Mouse (Mus musculus) brain, embryonic 18.5 days (tissue): ENCODE data around the gene Plce1.

Experiments
- DNase-seq: peaks from one replicate; pipeline ENCODE4 v3.0.0-alpha.2; 2012; ENCODE audit warnings: low read depth, low spot score

The Plce1 gene

GRCm38 (mm10) chr19:38582861-38583260 lies 102.0 kb downstream of the Plce1 start:
- no peak for DNase-seq

GRCm38 (mm10) chr19:38587559-38587958 lies 106.7 kb downstream of the Plce1 start:
- no peak for DNase-seq

GRCm38 (mm10) chr19:38589466-38589865 lies 108.6 kb downstream of the Plce1 start:
- DNase-seq = no peak

- no peak for DNase-seq
These were observed 109.0 kb downstream of the Plce1 start for GRCm38 (mm10) chr19:38589941-38590340.

DNA sequence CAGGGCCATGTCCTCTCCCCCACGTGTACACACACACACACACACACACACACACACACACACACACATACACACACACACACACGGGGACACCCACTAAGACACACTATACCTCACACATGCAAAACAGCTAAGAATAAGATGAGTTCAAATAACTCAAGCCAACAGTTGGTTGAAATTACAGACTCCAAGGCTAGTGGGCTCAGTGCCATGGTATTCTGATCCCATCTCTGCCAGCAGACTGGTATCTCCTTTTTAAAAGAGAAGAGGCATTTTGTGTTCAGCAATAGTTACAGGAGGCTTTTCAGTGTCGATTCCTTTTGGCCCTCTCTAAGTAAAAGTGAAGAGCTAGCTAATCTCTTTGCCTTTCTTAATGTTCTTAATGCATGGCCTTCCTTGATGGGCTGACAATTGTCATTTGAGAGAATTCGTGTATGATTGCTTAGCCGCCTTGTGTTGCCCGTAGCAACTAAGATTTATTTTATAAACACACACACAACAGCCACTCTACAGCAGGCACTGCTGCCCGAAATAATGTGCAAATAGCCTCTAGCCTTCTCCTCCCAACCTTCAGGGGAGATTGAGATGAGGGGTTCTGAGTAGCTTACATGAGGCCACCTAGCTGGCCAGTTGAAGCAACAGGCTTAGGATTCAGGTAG lies 111.8 kb downstream of the Plce1 start:
- no peak for DNase-seq

DNA sequence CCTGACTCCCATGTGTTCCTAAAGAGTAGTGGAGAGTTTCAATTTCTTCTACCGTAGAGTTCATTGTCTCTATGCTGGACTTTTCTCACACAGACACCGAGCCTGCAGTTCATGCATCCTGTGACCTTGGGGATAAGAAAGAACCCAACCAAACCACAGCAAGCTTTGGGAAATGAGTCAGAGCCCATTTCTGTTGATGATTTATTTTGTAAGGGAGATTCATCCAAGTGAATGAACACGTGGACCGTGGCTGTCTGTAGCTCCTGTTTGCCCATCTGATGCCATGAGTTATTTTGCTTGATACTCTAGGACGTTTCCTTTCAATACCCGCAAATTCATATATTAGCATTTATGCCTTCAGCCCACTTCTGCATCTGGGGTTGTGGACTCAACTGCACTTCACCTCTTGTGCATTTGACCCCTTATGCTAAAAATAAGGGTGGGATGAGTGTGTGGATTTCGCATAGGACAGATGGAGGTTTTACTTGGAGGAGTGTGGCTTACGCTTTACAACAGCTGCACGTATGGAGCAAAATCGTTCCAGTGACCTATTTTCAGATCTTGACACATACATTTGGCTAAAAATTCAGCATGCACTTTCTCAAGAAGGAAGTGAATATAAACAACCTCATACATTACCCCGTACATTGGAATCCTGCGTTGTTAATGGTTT lies 112.5 kb downstream of the Plce1 start:
- DNase-seq = no peak

GRCm38 (mm10) chr19:38596096-38596495 lies 115.2 kb downstream of the Plce1 start:
- no peak for DNase-seq

- no peak for DNase-seq
These were observed 116.5 kb downstream of the Plce1 start for GRCm38 (mm10) chr19:38597392-38597791.

- no peak for DNase-seq
These were observed 118.1 kb downstream of the Plce1 start for GRCm38 (mm10) chr19:38599001-38599400.

DNA sequence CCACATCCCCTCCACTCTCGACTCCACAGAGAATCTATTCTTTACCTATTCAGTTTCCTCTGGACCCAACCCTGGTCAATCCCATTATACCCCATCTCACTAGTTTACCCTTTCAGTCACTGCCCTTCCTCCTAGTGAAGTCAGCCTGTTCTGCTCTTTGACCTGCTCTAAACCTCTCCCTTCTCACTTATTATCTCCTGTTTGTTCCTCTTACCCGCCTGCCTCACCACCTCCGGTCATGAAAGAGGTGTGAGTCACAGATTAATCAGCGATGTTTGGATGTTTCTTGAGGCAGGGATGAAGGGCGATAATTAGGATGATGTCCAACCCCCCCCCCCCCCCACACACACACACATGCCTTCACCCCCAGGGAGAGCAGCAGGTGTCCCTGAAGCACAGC lies 120.2 kb downstream of the Plce1 start:
- no peak for DNase-seq

DNA sequence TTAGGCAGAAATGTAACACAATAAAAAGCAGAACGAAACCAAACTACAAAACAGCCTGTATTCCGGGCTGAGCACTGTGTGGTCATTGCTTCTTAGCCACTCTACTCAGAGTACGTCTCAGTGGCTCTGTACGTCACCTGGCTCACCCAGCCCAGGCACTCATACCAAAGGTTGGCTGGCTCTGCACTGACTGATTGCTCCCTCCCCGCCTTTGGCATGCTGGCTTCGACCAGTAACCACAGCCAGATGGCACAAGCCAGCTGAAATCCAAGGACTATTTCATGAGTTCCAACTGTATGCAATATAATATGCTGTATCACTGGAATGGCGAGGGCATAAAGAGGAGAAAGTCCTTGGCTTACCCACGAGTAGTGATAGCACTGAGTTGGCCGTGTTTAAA lies 121.9 kb downstream of the Plce1 start:
- DNase-seq = no peak

- no peak for DNase-seq
These were observed 126.3 kb downstream of the Plce1 start for GRCm38 (mm10) chr19:38607236-38607635.

GRCm38 (mm10) chr19:38608951-38609654 lies 128.2 kb downstream of the Plce1 start:
- no peak for DNase-seq

- no peak for DNase-seq
These were observed 129.4 kb downstream of the Plce1 start for GRCm38 (mm10) chr19:38610291-38610690.

DNA sequence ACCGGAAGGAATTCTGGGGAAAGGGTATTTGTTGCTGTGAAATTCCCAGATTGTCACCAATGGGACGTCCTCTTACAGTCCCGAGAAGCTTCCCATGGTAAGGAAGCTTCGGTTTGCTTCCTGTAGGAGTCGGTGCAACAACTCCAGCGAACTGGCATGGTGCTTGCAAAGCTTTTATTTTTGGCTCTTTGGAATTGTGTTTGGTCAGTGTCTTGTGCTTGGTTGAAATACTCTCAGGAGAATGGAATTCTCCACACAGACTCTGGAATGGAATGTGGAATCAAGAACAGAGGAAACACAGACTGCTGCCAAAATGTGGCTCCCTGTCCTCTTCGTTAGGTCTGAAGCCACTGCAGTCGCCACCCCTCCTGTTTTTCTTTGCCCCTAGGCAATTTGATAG lies 129.9 kb downstream of the Plce1 start:
- DNase-seq = no peak

GRCm38 (mm10) chr19:38614067-38614675 lies 133.3 kb downstream of the Plce1 start:
- DNase-seq = no peak

GRCm38 (mm10) chr19:38615356-38615755 lies 134.4 kb downstream of the Plce1 start:
- no peak for DNase-seq

DNA sequence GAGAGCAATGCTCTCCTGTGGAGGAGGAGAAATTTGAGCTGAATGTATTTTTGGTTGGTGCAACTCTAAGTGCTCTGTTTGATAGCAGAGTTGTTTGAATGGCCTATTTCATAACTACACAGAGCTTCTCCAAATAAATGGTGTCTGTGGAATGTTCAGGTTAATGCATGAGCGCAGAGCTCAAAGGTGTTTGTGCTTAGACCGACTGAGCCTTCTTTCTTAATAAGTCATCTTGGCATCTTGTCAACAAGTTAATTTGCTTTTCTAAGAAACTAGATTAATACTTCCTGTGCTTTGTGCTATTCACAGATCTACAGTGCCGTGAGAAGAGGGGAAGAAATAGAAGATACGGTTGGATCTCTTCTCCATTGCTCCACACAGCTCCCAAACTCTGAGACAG lies 139.2 kb downstream of the Plce1 start:
- DNase-seq = no peak

- no peak for DNase-seq
These were observed 140.6 kb downstream of the Plce1 start for GRCm38 (mm10) chr19:38621546-38621945.

DNA sequence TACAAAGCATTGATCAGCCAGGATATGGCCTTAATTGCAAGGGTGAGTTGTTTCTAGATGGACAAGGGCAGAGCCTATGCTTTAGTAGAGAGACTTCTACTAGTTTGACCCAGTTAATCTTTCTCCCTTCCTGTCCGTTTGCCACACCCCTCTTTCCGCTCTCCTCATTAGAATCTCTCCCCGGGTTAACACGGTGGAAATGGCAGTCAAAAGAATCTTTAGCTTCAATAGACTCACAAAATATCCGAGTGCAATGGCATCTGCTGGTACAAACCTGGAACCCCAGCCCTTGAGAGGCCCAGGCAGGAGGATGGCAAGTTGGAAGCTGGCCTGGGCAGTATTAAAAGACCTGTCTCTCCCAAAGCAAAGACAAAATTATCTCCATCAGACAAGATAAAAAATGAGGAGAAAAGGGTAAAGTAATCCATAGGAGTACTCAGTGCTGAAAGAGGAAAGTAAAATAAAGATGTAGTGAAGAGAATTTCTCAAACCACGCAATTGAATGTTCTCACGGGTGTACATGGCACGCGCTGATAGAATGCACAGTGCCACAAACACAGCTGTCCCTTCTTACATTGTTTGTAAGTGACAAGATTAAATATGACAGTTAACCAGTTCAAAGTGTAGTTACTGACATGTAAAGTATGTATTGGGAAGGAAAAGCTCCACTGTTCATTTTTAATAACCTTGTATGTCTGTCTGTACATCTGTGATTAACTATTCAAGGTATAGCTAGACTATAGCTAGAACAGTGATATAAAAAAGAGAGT lies 145.5 kb downstream of the Plce1 start:
- no peak for DNase-seq

DNA sequence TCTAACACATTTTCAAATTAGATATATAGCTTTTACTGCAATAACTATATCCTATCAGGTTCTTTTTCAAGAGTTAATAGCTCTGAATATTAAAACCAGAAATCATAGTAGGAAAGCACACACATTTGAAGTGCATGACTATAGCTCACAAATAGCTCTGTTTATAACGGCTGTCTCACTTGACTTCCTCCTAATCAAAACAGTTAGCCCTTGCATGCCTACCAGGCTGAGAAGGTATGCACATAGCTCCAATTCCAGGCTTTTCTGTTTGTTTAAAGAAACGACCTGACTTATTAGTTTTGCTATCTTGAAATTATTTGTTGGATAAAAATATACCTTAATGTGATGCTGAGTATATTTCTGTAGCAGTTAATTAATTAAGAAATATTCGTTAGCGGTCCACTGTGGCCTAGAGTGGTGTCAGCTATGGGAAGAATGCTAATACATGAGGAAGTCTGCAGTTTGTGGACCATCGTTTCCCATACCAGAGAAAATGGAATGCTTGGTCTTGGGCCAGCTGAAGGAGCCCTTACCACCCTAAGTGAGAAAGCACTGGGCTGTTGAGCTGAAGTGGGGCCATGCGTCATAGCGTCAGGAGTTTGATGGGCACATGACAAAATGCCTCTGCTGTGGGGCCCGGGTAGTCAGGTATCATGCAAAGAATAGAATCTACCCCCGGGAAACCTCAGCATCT lies 146.3 kb downstream of the Plce1 start:
- no peak for DNase-seq
